Mouse (Mus musculus) cerebellum, adult 11 months (tissue): Measurements from ENCODE around the gene Myo18a.
A peak's percentile ranks its signal among the peaks of the same experiment; 100 is the strongest.
"Not testable (repeated sequence)": the region's sequence is repeated elsewhere in the genome, so short reads cannot be mapped to it uniquely, and the experiment has no call there.

ENCODE experiments used
- DNase-seq: peaks from one replicate; pipeline ENCODE4 v3.0.0; 2022

Gene Myo18a

DNA sequence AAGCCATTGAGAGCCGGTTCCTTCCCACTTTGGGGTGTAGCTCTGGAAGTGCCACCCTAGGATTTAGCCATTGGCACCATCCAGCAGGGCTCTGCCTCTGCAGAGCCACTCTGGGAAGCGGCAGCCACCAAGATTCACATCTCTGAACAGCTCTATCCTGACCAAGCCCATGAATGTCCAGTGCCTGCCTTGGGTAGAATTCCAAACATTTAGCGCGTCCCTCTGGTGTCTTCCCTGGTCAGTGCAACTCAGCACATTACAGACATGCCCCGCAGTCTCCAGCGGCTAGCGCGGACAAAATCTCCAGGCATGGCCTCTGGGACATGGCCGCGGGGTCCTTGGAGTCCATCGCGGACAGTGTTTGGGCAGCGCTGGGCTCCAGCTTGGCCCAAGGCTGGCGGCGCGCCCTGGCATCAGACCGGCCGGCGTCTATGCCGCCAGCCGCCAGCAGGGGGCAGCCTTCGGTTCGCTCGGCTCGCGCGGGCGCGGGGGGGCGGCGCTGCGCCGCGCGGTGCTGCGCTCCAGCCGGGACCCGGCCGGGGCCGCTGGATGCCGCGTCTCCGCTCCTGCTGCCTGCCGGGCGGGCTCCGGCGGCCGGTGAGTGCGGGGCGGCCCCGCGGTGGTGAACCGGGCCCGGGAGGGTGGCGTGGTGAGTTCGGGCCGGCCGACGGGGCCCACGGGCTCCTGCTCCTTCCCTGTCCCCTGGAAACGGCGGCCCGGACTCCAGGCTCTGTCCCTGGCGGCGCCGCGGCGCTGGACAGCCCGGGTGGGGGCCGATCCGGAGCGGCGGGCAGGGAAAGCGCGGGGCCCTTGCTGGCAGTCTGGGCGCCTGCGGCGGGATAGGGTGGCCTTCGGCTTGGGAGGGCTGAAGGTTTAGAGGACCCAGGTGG, at the start of gene Myo18a:
Gene Myo18a (plus strand): TSS at position 464 of the 890 bp plus-strand sequence.
- peak; percentile 85 for DNase-seq

DNA sequence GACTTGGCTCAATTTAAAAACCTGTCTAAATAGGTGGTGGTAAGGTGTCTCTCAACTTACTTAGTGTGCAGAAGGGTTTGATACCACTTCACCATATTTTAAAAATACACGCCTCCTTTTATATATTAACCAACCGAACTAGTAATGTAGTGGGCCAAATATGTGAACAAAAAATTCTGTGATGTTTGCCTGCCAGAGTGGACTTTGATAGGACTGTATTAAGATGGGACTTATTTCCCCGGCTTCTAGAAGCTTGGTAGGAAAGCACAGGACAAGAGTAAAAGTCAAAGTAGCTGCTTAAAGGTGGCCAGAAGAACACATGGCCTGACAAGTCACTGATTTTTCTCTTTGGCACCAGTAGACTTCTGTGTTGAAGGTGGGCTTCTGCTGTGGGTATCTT, 49.3 kb upstream of the Myo18a start:
- DNase-seq, result no peak

DNA sequence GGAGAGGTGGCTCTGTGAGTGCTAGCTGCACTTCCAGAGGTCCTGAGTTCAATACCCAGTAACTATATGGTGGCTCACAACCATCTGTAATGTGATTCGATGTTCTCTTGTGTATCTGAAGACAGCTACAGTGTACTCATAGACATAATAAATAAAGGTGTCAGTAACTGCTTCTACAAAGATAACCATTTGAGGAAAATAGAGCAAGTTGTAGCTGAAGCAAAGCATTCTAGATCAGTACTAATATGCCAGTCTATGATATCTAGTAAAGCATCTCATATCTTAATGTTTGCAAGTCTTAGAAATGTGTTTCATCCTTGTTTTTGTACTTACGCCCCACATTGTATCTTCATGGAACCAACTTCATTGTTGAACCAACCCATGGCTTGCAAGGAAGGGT, 44.0 kb upstream of the Myo18a start:
- DNase-seq, result no peak

DNA sequence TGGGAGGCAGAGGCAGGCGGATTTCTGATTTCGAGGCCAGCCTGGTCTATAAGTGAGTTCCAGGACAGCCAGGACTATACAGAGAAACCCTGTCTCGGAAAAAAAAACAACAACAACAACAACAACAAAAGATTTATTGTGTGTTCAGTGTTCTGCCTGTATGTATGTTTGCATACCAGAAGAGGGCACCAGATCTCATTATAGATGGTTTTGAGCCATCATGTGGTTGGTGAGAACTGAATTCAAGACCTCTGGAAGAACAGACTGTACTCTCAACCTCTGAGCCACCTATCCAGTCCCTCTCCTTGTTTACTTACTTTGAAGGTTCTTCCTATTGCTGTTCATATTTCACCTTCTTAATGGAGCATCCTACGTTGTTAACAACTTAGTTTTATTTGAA, 41.7 kb upstream of the Myo18a start:
- no peak for DNase-seq

DNA sequence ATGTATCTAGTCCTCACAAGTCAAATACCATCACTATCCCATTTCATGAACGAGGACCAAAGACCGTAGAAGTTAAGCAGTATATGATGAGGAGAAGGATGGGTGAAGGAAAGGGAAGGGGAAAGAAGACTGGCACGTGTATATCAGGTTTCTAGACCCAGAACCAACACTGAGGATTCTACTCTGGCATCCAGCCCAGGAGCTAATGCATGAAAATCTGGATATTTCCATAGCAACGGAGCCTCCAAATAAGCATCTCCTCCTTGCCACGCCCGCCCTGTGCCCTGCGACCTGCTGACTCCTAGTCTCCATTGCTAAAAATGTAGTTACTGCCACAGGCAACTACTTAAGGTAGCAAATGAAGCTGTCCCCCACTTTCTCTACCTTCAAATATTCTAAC, 38.3 kb upstream of the Myo18a start:
- no peak for DNase-seq

DNA sequence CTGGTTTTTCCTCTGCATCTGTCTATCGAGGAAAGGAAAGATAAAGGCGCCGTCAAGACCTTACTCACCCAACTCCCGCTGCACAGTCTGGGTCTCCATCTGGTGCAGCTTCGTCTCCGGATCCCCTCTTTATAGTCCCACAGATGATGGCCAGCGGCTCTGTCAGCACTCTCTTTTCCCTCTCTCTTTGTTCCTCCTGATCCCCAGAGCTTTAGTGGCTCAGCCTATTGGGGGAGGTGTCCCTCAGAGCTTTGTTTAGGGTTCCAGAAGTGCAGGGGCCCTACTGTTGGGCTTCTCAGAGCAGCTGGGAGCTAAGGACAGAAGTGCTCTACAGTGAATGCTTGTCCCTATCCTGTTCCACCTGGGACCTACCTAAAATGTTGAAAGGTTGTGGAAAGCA, 37.9 kb upstream of the Myo18a start, which contains the start of gene Cryba1:
Gene Cryba1 (minus strand): TSS at position 101 of the 400 bp plus-strand sequence.
- DNase-seq, result no peak

DNA sequence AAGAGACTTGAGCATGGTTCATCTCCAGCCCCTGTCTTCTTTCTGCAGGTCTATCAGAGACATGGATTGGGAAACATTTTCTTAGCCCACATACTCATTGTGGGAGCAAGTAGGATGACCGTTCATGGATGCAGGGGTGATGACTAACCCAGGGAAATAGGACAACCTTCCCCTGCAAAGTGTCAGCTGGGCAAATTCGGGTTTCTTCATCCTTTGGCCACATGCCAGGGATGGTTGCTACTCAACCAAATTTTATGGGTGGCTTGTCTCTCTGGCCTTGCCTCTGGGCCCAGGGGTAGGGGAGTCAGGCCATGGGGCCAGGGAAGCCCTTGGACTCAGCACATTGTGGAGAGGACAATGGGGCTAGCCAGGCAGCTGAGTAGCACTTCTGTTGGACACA, 34.5 kb upstream of the Myo18a start:
- no peak for DNase-seq

DNA sequence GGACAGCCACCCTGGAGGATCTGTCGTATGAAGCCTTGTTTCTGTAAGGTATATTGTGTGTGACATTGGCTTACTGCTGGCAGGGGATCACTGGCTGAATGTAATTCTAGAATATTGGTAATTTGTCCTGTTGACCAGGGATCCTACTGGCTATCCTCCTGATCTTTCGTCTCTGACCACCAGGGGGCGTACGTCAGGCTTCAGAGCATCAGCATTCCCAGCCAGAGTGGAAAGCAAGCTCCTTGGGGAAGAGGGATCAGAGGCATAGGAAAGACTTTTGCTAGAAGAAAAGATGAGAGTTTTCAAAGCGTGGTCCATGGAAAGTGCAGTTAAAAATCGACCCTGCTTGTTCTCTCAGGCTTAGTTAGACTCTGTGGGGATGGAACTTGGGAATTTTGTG, 25.8 kb upstream of the Myo18a start:
- DNase-seq, result peak; percentile 82

DNA sequence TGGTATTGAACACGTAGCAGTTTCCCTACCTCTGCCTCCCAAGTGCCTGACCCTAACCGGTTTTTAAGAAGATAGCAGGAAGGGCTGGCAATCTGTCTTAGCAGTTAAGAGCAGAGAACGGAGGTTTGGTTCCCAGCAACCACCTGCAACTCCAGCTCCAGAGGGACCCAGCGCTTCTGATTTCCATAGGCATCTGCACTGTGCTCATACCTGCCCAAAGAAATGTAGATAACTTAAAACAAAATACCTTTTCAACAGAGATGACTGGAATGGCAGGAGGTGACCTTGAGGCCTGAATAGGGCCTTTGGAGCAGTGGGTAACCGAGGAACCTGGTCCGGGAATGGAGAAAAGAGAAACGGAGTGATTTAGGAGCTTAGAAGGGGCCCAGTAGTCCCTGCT, 24.5 kb upstream of the Myo18a start:
- DNase-seq, result no peak

DNA sequence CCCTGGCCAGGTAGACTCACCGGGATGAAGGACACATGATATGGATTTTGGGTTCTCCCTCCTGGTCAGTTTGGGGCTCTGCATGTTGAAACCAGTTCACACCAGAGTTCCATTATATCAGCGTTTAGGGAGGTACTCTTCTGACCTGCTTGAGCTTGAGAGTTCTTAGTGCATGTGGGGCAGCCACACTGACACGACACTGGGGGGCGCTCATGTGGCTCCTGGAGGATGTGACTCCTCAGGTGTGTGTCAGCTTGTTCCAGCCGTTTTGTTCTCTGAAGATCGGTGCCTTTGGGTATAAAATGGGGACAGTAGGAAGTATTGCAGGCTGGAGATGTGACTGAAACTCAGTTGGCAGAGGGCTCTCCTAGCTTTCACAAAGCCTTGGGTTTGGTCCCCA, 19.1 kb upstream of the Myo18a start:
- DNase-seq, result peak; percentile 28

DNA sequence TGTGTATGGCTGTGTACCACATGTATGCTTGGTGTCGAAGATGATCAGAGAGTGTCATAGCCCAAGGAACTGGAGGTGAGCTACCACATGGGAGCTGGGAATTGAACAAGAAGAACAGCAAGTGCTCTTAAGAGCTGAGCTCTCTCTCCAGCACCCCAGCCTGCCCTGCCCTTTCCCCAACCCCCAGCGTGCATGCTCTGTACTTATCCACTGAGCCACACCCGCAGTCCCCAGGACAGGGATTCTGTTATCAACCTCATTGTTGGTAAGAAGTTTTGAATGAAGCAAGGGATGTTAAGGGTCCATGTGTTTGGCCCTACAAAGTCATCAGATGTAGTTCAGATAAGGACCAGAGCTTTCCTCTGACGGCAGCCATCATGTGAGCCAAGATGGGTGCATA, 16.4 kb upstream of the Myo18a start:
- no peak for DNase-seq

DNA sequence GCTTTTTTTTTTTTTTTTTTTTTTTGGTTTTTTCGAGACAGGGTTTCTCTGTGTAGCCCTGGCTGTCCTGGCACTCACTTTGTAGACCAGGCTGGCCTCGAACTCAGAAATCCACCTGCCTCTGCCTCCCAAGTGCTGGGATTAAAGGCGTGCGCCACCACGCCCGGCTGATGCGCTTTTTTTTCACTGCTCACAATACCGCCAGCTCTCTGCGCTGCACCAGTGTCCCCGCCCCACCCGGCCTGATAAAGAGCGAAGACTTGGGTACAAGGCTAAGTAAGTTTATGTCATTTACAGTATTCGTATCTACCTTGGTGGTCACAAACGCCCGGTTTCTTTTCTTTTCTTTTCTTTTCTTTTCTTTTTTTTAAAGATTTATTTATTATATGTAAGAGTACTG, 15.9 kb upstream of the Myo18a start:
- DNase-seq, result not testable (repeated sequence)

DNA sequence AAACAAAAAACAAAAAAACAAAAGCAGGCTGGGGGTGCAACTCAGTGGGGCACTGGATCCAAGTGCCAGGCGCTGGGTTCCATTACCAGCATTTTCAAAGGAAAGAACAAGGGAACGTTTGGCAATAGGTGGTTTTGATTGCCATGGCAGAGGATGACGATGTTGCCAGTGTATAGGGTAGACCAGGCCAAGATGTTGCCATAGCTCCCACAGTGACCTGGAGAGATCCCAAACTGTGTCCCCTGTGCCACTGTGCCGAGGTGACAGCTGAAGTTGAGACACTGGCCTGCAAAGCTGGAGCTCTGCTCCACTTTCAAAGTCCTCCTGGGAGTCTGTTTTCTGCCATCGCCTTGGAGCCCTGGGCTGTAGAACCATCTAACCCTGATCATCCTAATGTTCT, 14.1 kb upstream of the Myo18a start:
- no peak for DNase-seq

DNA sequence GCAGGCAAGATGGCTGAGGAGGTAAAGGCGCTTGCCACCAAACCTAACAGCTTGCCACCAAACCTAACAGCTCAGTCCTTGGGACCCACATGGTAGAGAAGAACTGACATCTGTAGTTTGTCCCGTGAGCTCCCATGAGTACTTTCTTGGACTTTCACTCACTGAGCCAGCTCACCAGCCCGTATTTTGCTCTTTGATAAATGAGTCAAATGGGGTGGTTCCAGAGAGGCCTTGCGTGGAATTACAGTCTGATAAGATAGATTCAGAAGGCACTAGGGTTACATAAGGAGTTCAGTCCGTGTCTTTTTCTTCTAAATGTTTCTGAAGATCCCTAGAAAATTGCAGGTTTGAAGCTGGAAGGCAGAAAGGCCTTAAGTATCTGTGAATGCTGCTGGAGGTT, 10.5 kb upstream of the Myo18a start:
- no peak for DNase-seq

DNA sequence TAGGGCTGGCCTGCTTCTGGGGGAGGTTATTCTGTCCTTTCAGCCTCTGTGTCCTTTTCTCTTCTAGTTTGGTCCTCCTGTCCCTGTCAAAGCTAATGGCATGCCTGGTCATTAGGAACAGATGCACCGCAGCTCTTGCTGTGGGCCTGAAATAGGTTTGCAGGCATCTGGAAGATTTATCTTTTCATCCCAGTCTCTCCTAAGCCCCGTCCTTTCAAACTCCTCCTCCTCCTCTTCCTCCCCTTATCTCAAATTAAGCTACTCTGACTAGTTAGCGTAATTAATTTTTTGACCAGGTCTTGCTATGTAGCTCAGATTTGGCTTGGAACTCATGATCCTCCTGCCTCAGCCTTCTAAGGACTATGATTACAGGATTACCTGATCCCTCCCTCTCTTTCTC, 9.6 kb upstream of the Myo18a start:
- no peak for DNase-seq

DNA sequence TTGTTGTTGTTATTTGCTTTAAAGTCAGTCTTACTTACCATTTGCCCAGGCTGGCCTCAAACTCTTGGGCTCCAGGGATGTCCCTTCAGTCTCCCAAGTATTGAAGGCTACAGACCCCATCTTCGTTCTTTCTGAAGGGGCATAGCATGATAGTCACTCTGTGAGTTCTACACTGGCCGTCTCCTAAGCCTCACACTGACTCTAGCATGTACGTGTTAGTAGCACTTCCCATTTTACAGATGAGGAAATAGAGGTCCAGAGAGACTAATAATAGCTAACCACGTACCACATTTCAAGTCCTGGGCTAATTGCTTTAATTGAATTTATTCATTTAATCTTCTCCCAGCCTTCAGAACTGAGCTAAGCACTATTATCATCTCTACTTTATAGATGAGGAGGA, 3.0 kb upstream of the Myo18a start:
- DNase-seq, result no peak

DNA sequence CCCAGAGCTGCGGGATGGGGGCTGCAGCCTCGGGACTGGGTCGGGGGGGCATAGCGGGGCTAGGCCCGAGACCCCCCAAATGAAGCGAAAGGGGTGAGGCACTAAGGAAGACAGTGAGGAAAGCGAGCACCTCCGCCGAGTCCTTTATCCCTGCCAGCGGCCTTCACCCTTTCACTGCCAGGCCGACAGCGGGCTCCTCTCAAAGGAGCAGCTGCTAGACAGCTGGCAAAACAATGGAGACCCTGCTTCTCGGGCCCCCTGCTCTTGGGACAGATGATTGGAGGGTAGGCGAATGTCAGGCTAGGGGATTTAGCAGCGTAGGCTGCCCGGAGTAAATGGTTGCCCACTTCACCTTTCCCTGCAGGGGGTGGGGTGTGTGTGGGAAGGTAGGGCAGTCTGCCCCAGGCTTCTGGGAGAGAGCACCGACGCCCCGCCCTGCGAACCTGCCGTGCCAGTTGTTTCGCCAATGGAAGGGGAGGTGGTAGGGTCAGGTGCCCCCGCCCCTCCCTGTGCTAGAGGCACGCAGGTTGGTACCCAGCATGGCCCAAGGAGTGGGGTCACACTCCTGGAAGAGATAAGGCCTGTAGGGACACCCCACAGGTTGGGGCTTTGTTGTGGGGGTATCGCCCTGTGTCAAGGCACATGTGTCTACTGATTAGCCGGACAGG, 761 bp downstream of the Myo18a start:
- peak; percentile 55 for DNase-seq

DNA sequence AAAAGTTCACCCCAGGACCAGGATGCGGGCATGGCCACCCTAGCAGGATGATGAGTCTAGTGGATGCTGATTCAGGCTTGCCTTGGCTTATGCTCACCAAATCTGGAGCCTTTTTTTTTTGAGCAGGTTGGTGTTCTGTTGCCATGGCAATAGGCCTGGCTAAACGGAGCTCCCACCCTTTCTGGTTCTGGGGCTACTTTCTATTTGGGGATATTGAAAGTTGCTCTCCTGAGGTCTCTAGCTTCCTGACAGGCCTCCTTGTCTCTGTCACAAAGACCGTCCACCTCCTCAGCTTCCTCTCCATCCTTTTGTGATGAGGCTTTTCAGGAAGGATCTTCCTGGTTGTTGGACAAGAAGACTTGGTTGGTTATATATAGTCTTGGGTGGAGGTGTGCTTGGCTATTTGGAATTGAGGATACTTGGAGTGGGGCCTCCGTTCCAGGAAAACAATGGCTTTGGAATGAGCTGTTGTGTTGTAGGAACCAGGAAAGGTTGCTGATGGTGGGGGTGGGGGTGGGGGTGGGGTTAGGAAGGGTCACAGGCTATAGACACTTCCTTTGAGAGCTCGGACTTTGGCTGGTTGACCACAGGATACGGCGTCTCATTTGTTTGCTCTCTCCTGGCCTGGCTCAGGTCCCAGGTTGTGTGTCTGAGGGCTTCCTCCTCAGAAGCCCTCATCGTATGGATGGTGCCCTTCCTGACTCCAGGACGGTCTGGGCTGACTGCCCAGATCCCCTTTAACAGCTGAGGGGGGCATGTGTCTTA, 1.8 kb downstream of the Myo18a start:
- DNase-seq, result no peak

DNA sequence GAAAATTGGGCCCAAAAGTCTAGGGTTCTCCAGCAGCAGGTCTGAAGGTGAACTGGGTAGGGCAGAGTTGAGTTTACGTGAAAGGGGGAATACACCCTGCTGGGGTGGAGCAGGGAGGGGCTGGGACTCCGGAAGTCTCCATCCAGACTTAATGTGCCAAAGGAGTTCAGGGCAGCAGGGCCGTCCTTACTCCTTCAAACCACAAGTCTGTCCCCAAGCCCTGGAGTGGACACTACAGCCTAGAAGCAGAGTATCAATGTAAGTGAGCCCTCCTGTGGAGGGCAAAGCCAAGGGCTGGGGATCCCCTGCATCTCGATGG, 2.4 kb downstream of the Myo18a start:
- DNase-seq, result no peak

DNA sequence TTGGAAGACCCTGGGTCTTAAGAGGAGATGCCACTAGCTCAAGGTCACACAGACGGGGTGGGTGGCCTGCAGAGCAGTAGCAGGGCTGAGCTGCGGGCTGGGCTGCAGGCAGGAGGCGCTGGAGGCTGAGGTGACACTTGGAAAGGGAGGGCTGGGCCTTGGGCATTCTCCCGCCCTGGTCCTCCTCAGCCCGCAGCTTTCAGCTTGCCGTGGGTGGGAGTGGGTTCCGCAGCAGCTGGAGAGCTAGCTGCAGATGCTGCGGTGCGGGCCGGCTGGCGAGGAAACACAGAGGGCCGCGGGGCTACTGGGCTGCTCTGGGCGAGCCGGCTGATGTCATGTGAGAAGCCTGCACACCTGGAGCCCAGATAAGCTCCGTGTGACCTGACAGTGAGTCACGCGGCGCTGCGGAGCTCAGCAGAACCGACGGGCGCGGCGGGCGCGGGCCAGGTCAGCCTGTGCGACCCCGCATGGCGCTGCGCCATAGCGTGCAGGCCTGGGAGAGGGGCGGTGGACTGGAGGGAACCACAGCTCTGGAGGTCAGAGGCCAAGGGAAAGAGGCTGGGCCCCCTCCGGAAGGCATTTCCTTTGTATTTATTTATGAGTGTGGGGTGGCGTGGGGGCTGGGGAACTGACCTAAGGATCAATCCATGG, 3.4 kb downstream of the Myo18a start:
- DNase-seq, result no peak

DNA sequence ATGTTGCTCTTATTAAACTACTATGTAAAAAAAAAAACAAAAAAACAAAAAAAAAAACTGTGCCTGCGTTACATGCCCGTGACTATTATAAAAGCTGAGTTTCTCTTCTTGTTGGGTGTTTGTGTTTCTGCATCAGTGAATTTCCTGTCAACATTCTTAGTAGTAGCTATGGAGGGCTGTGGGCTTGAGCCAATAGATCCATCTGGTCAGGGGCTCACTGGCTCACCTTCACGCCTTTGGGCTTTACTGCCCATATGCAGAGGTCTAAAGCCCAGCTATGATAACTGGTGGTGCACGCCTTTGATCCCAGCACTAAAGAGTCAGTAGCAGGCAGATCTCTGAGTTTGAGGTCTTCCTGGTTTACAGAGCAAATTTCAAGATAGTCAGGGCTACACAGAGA, 6.5 kb downstream of the Myo18a start:
- no peak for DNase-seq

DNA sequence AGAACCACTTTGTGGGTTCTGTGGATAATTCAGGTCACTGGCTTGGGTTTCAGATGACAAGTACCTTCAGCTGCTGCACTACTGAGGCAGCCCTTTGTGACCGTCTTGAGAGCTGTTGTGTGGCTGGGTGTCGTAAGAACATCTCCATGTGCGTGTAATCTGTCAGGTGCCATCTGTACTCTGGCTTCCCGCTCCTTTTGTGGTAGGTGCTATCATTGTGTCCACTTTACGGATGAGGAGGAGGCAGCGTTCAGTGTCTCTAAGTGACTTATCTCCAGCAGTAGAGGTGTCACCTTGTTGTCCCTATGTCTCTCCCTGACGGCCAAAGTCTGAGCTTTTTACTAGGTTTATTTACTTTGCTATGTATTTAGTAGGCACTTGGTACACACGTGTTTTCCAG, 7.3 kb downstream of the Myo18a start:
- no peak for DNase-seq
